23 mouse cellular contexts compared by ENCODE assay signal in genomic region chr10:17589136-17589535, GRCm38 (mm10).
DNase-seq lines count a peak whose midpoint lies in the region; ATAC-seq and TF ChIP-seq lines count a peak whose summit lies in the region.
"Had no signal": no experiment of that assay in that cellular context is flagged by ENCODE, and none has a peak within 500 bp of the region (broad histone marks: within the 10 kb centered on the region; RNA-seq: fewer than 3 reads in every experiment).

No protein-coding gene starts in this region.

- peak; percentile 6 for TF ChIP-seq RAD21 in CH12.LX (IDR thresholded peaks at IDR 0.05; ENCODE audit: low read depth, low read length)

- no peak for TF ChIP-seq CTCF in liver, postnatal 0 days (IDR thresholded peaks at IDR 0.05; ENCODE audit: low read depth)
- no peak for TF ChIP-seq CTCF in CH12.LX (conservative IDR thresholded peaks at IDR 0.05 in 1 of 2, IDR thresholded peaks at IDR 0.05 in 1 of 2; ENCODE audit: low read depth in 2 of 2, low read length in 2 of 2)

- TF ChIP-seq EP300 in liver, postnatal 0 days (IDR thresholded peaks at IDR 0.05; ENCODE audit: low read depth): no peak
- peak; percentile 72 for TF ChIP-seq EP300 in CH12.LX (IDR thresholded peaks at IDR 0.05; ENCODE audit: low read length)

- DNase-seq in liver, embryonic 13.5 days: no peak
- DNase-seq in liver, postnatal 0 days: no peak
- peak; percentile 81 for DNase-seq in CH12.LX (ENCODE audit: extremely low read depth)
- DNase-seq in adrenal gland, postnatal 25 days: no peak
- no peak for DNase-seq in ovary, postnatal 36 days (ENCODE audit: low spot score)
- DNase-seq: adrenal gland, postnatal 14 days; cerebellum, adult 9-10 months; gastrocnemius, postnatal 36 days; kidney, adult 8-10 months; kidney, postnatal 14 days; left cerebral cortex, postnatal 4 days; lung, postnatal 10 days; right cerebral cortex, adult 18-20 months; thymus, postnatal 25 days had no signal

- peak; percentile 17; the same call in 1 of the 2 replicates for TF ChIP-seq POLR2A in CH12.LX (IDR thresholded peaks at IDR 0.05; ENCODE audit: low read depth, low read length)

- 55% methylated on average over 4 of the region's 4 CpGs for WGBS in liver, embryonic 13.5 days (ENCODE audit: insufficient replicate concordance)
- WGBS in liver, postnatal 0 days (ENCODE audit: insufficient replicate concordance): 53% methylated on average over 4 of the region's 4 CpGs

- no peak overlapping the region; the same call in 1 of the 2 replicates for H3K9ac ChIP-seq in liver, embryonic 13.5 days
- no peak overlapping the region for H3K9ac ChIP-seq in liver, postnatal 0 days (replicated peaks)
- H3K9ac ChIP-seq in CH12.LX (ENCODE audit: insufficient read depth, low read depth): peak overlapping the region; percentile 37; the same call in 1 of the 2 replicates
- H3K9ac ChIP-seq: embryonic facial prominence, embryonic 13.5 days; heart, embryonic 13.5 days; hindbrain, embryonic 13.5 days had no signal

- H3K4me1 ChIP-seq in liver, embryonic 13.5 days (replicated peaks): peaks cover 52% of the 10 kb centered on the region
- peaks cover 13% of the 10 kb centered on the region for H3K4me1 ChIP-seq in liver, postnatal 0 days (ENCODE audit: insufficient read depth)
- H3K4me1 ChIP-seq in CH12.LX (ENCODE audit: control insufficient read depth in 1 of 2, insufficient read depth in 2 of 2): peaks cover 18 to 28% of the 10 kb centered on the region in 2 experiments
- H3K4me1 ChIP-seq: embryonic facial prominence, embryonic 13.5 days; hindbrain, embryonic 13.5 days had no signal

- no peak for ATAC-seq in liver, embryonic 13.5 days (ENCODE audit: low read depth)
- ATAC-seq in liver, postnatal 0 days: no peak
- 0 out of 2 replicates have a peak, but pooled peaks have one; percentile 7 for ATAC-seq in common myeloid progenitor, adult 5-6 weeks (replicated peaks; ENCODE audit: low read depth, poor library complexity, severe bottlenecking)
- 0 out of 2 replicates have a peak, but pooled peaks have one; percentile 50 for ATAC-seq in monocyte, adult 5-6 weeks (replicated peaks; ENCODE audit: insufficient number of reproducible peaks, low FRiP score, low TSS enrichment, poor library complexity, severe bottlenecking)
- ATAC-seq: activated CD4-positive, CD25-positive, alpha-beta regulatory T cell, adult 4 months; forebrain, embryonic 14.5 days; inflammation-experienced regulatory T-cells, adult 6 months had no signal

- no peaks in the 10 kb centered on the region for H3K36me3 ChIP-seq in liver, embryonic 13.5 days
- no peaks in the 10 kb centered on the region for H3K36me3 ChIP-seq in liver, postnatal 0 days (replicated peaks; ENCODE audit: insufficient read depth, low read length)
- H3K36me3 ChIP-seq in CH12.LX (replicated peaks in 1 of 2; ENCODE audit: control insufficient read depth in 1 of 2, insufficient read depth in 1 of 2, low read length in 1 of 2): no peaks in the 10 kb centered on the region
- H3K36me3 ChIP-seq: embryonic facial prominence, embryonic 13.5 days; heart, embryonic 13.5 days; hindbrain, embryonic 13.5 days had no signal

- dilution Hi-C loops in CH12.LX (cut with MboI; ENCODE audit: extremely low pct_ligation_motif_present, extremely low pct_unique_long_range_greater_than_20kb, low sequenced_read_pairs): no loop called here

- in situ Hi-C loops in CH12.LX (cut with MboI; ENCODE audit: low pct_ligation_motif_present, low pct_unique_long_range_greater_than_20kb, low sequenced_read_pairs): no loop called here

- H3K4me3 ChIP-seq in liver, embryonic 13.5 days (replicated peaks): no peak overlapping the region
- no peak overlapping the region for H3K4me3 ChIP-seq in liver, postnatal 0 days (ENCODE audit: low read depth, low read length)
- no peak overlapping the region for H3K4me3 ChIP-seq in CH12.LX (replicated peaks in 1 of 3; ENCODE audit: low read depth in 2 of 3, low read length in 2 of 3, poor library complexity in 1 of 3)
- H3K4me3 ChIP-seq: embryonic facial prominence, embryonic 13.5 days; heart, embryonic 13.5 days; hindbrain, embryonic 13.5 days; layer of hippocampus, adult 2 months had no signal

- no peak overlapping the region; the same call in 1 of the 2 replicates for H3K4me2 ChIP-seq in liver, embryonic 13.5 days
- H3K4me2 ChIP-seq in liver, postnatal 0 days (ENCODE audit: low read depth, low read length): no peak overlapping the region
- H3K4me2 ChIP-seq in CH12.LX (ENCODE audit: insufficient read depth, low read depth, poor library complexity, severe bottlenecking): no peak overlapping the region; the same call in 1 of the 2 replicates
- H3K4me2 ChIP-seq: embryonic facial prominence, embryonic 13.5 days; heart, embryonic 13.5 days; hindbrain, embryonic 13.5 days had no signal

- no peaks in the 10 kb centered on the region for H3K27me3 ChIP-seq in liver, embryonic 13.5 days
- no peaks in the 10 kb centered on the region for H3K27me3 ChIP-seq in liver, postnatal 0 days (ENCODE audit: insufficient read depth, low read length)
- no peaks in the 10 kb centered on the region for H3K27me3 ChIP-seq in CH12.LX (replicated peaks)
- H3K27me3 ChIP-seq: embryonic facial prominence, embryonic 13.5 days; heart, embryonic 13.5 days; hindbrain, embryonic 13.5 days had no signal

- peak overlapping the region; percentile 78 for H3K27ac ChIP-seq in liver, embryonic 13.5 days
- no peak overlapping the region for H3K27ac ChIP-seq in liver, postnatal 0 days (ENCODE audit: low read depth)
- H3K27ac ChIP-seq in CH12.LX (ENCODE audit: insufficient read depth, low read depth): peak overlapping the region; percentile 81
- H3K27ac ChIP-seq: embryonic facial prominence, embryonic 13.5 days; heart, embryonic 13.5 days; hindbrain, embryonic 13.5 days; layer of hippocampus, adult 2 months had no signal

- H3K79me2 ChIP-seq in CH12.LX (replicated peaks; ENCODE audit: control insufficient read depth, extremely low read depth, insufficient read depth, poor library complexity, severe bottlenecking): no peaks in the 10 kb centered on the region

- no peaks in the 10 kb centered on the region for H3K9me3 ChIP-seq in liver, embryonic 13.5 days (replicated peaks)
- H3K9me3 ChIP-seq in liver, postnatal 0 days (ENCODE audit: low read length): no peaks in the 10 kb centered on the region
- no peaks in the 10 kb centered on the region for H3K9me3 ChIP-seq in CH12.LX (replicated peaks; ENCODE audit: low read length)
- H3K9me3 ChIP-seq: embryonic facial prominence, embryonic 13.5 days; heart, embryonic 13.5 days; hindbrain, embryonic 13.5 days had no signal

TF ChIP-seq in CH12.LX, 34 proteins besides CTCF, POLR2A, EP300 and RAD21 (continues in another document):
- no peak for TF ChIP-seq POLR2AphosphoS2 (IDR thresholded peaks at IDR 0.05; ENCODE audit: low read depth, low read length)
- no peak for TF ChIP-seq ZKSCAN1 (IDR thresholded peaks at IDR 0.05; ENCODE audit: borderline replicate concordance, low read depth, low read length)
- peak; percentile 58; the same call in 1 of the 2 replicates for TF ChIP-seq BHLHE40 (IDR thresholded peaks at IDR 0.05; ENCODE audit: low read depth, low read length)
- TF ChIP-seq SMC3 (IDR thresholded peaks at IDR 0.05; ENCODE audit: low read depth, low read length): no peak; the same call in 1 of the 2 replicates
- TF ChIP-seq ZNF384 (IDR thresholded peaks at IDR 0.05; ENCODE audit: low read depth, low read length): no peak
- TF ChIP-seq MXI1 (IDR thresholded peaks at IDR 0.05; ENCODE audit: low read depth, low read length): no peak
- no peak for TF ChIP-seq MAX (IDR thresholded peaks at IDR 0.05; ENCODE audit: low read length)
- TF ChIP-seq NELFE (IDR thresholded peaks at IDR 0.05; ENCODE audit: low read depth, low read length): no peak
- TF ChIP-seq IRF4 (IDR thresholded peaks at IDR 0.05; ENCODE audit: low read depth, low read length): peak; percentile 79
- TF ChIP-seq KAT2A (IDR thresholded peaks at IDR 0.05; ENCODE audit: insufficient replicate concordance, low read length): no peak
- TF ChIP-seq USF2 (conservative IDR thresholded peaks at IDR 0.05; ENCODE audit: low read depth, low read length): no peak
- TF ChIP-seq ELF1 (IDR thresholded peaks at IDR 0.05; ENCODE audit: low read depth, low read length): no peak
- peak; percentile 80 for TF ChIP-seq JUND (conservative IDR thresholded peaks at IDR 0.05; ENCODE audit: low read depth, low read length)
- no peak for TF ChIP-seq NRF1 (IDR thresholded peaks at IDR 0.05; ENCODE audit: low read depth, low read length)
- no peak for TF ChIP-seq USF1 (IDR thresholded peaks at IDR 0.05; ENCODE audit: low read depth, low read length)
- TF ChIP-seq MYC (IDR thresholded peaks at IDR 0.05; ENCODE audit: low read depth, low read length): peak; percentile 58; the same call in 1 of the 2 replicates
- TF ChIP-seq TBP (conservative IDR thresholded peaks at IDR 0.05; ENCODE audit: low read depth, low read length): peak; percentile 55; the same call in 1 of the 2 replicates
- TF ChIP-seq ZC3H11A (IDR thresholded peaks at IDR 0.05; ENCODE audit: low read depth, low read length): no peak
- no peak for TF ChIP-seq UBTF (IDR thresholded peaks at IDR 0.05; ENCODE audit: low read depth, low read length)
- TF ChIP-seq TCF12 (IDR thresholded peaks at IDR 0.05; ENCODE audit: low read depth, low read length): peak; percentile 29; the same call in 1 of the 2 replicates
- TF ChIP-seq MAZ (IDR thresholded peaks at IDR 0.05; ENCODE audit: low read depth, low read length): no peak
- no peak for TF ChIP-seq CHD1 (IDR thresholded peaks at IDR 0.05; ENCODE audit: low read depth, low read length)
- TF ChIP-seq HCFC1 (IDR thresholded peaks at IDR 0.05; ENCODE audit: low read depth, low read length): no peak
- TF ChIP-seq RCOR1 (conservative IDR thresholded peaks at IDR 0.05; ENCODE audit: low read depth, low read length): no peak
- TF ChIP-seq ZMIZ1 (IDR thresholded peaks at IDR 0.05; ENCODE audit: low read depth, low read length): no peak
- TF ChIP-seq E2F4 (IDR thresholded peaks at IDR 0.05; ENCODE audit: insufficient replicate concordance, low read depth, low read length): no peak
- TF ChIP-seq JUN (IDR thresholded peaks at IDR 0.05; ENCODE audit: insufficient read depth, low read depth, low read length): peak; percentile 75
- TF ChIP-seq CHD2 (IDR thresholded peaks at IDR 0.05; ENCODE audit: low read length): no peak; the same call in 1 of the 2 replicates
- no peak for TF ChIP-seq MAFK (IDR thresholded peaks at IDR 0.05; ENCODE audit: insufficient replicate concordance, low read length)
- TF ChIP-seq MEF2A (IDR thresholded peaks at IDR 0.05; ENCODE audit: borderline replicate concordance, low read depth, low read length): peak; percentile 98
- TF ChIP-seq GABPA (IDR thresholded peaks at IDR 0.05; ENCODE audit: insufficient replicate concordance, low read depth, low read length): no peak
- TF ChIP-seq SIN3A (IDR thresholded peaks at IDR 0.05; ENCODE audit: low read length): no peak
- peak; percentile 73; the same call in 1 of the 2 replicates for TF ChIP-seq ETS1 (conservative IDR thresholded peaks at IDR 0.05; ENCODE audit: low read depth, low read length)

Comparison
In these comparisons a context has a peak if more than half of its experiments do, and no peak if none do; other contexts are left out.
1. ATAC-seq: peak in common myeloid progenitor, adult 5-6 weeks (single experiment) and monocyte, adult 5-6 weeks (single experiment); none in liver, embryonic 13.5 days (single experiment) and liver, postnatal 0 days (single experiment).